Mouse (Mus musculus) heart, embryonic 14.5 days (tissue): Measurements from ENCODE around the gene Mobp. TPM values are rescaled to one million over a fixed set of nuclear protein-coding genes. Genes with fewer than 3 reads are reported as not detected.

Source experiments
- ATAC-seq: fragments of 200-750 bp; cut with Nextera tagmentation; 2 replicates; pipeline ENCODE4 v1.8.0; 2017; ENCODE audit warnings: low read depth, moderate TSS enrichment; ENCODE audit not compliant: insufficient number of reproducible peaks, insufficient read depth, low FRiP score
- H3K27ac ChIP-seq, 2 experiments: fragments of 200-500 bp in 1 of 2; fragments of 300-500 bp in 1 of 2; sonication (generic) in 1 of 2; replicated peaks in 1 of 2; 2 replicates each; pipeline ENCODE4 v1.5.1; 2012 to 2014; ENCODE audit warnings: low read depth in 2 of 2, low read length in 2 of 2, control low read depth in 1 of 2, mild to moderate bottlenecking in 1 of 2, mixed read lengths in 1 of 2; ENCODE audit not compliant: control insufficient read depth in 1 of 2, insufficient read depth in 1 of 2
- H3K27me3 ChIP-seq: fragments of 300-500 bp; sonication (generic); 2 replicates; pipeline ENCODE4 v1.6.1; 2014; ENCODE audit warnings: mild to moderate bottlenecking, low read length, control low read depth; ENCODE audit not compliant: control insufficient read depth, insufficient read depth
- H3K36me3 ChIP-seq: fragments of 300-500 bp; sonication (generic); 2 replicates; pipeline ENCODE4 v1.6.1; 2014; ENCODE audit warnings: mild to moderate bottlenecking, control low read depth, low read length, mixed read lengths; ENCODE audit not compliant: control insufficient read depth, insufficient read depth
- H3K4me1 ChIP-seq, 2 experiments: fragments of 200-500 bp in 1 of 2; fragments of 300-500 bp in 1 of 2; sonication (generic) in 1 of 2; 2 replicates each; pipeline ENCODE4 v1.6.1; 2012 to 2014; ENCODE audit warnings: low read length in 2 of 2, control low read depth in 1 of 2, mixed read lengths in 1 of 2; ENCODE audit not compliant: control insufficient read depth in 2 of 2, insufficient read depth in 2 of 2
- H3K4me2 ChIP-seq: fragments of 300-500 bp; sonication (generic); 2 replicates; pipeline ENCODE4 v1.6.1; 2014; ENCODE audit warnings: mild to moderate bottlenecking, low read length
- H3K4me3 ChIP-seq, 2 experiments: fragments of 200-500 bp in 1 of 2; fragments of 300-500 bp in 1 of 2; sonication (generic) in 1 of 2; 2 replicates each; pipeline ENCODE4 v1.5.1; 2012 to 2014; ENCODE audit warnings: low read length in 2 of 2, mild to moderate bottlenecking in 2 of 2, control low read depth in 1 of 2, low read depth in 1 of 2, moderate library complexity in 1 of 2; ENCODE audit not compliant: control insufficient read depth in 1 of 2, insufficient read depth in 1 of 2
- H3K9ac ChIP-seq: fragments of 300-500 bp; sonication (generic); 2 replicates; pipeline ENCODE4 v1.6.1; 2014; ENCODE audit warnings: mild to moderate bottlenecking, low read length
- H3K9me3 ChIP-seq: fragments of 300-500 bp; sonication (generic); 2 replicates; pipeline ENCODE4 v1.6.1; 2016; ENCODE audit warnings: low read length, control low read depth; ENCODE audit not compliant: control insufficient read depth
- WGBS: fragments of 180-500 bp; shearing (Covaris S2); extraction: QIAGEN DNeasy Blood & Tissue Kit; methylation state at CpG from one replicate; pipeline ENCODE4 v1.1.7; 2014; 5-methylcytosine and 5-hydroxymethylcytosine counted together
- polyA plus RNA-seq: library from polyadenylated mRNA; unstranded; fragments of >200 nt; fragmentation: Nextera tagmentation; extraction: Ambion mirVana; gene quantifications from 2 replicates; pipeline ENCODE4 v1.2.1, GENCODE M21; 2014

Mobp gene
- polyA plus RNA-seq, 1 experiment from 2014 or later: not detected

GRCm38 (mm10) chr9:120200873-120201272 lies 51.4 kb downstream of the Mobp start:
- 35% methylated on average over 4 of the region's 4 CpGs for WGBS
- ATAC-seq: no peak

GRCm38 (mm10) chr9:120201743-120202142 lies 52.2 kb downstream of the Mobp start:
- WGBS: 73% methylated on average over 7 of the region's 7 CpGs
- no peaks in the 10 kb centered on the region for H3K4me1 ChIP-seq
- H3K27me3 ChIP-seq: no peaks in the 10 kb centered on the region
- no peak for ATAC-seq
- H3K9ac ChIP-seq: no peak overlapping the region
- H3K4me2 ChIP-seq: no peak overlapping the region
- H3K27ac ChIP-seq: no peak overlapping the region
- no peak overlapping the region for H3K4me3 ChIP-seq
- no peaks in the 10 kb centered on the region for H3K9me3 ChIP-seq
- no peaks in the 10 kb centered on the region for H3K36me3 ChIP-seq

More at GRCm38 (mm10) chr9:120200873-120201272, 51.4 kb downstream of the Mobp start:
- Histone ChIP-seq H3K4me2 (no peak overlapping the region), H3K9ac (no peak overlapping the region), H3K9me3 (no peaks in the 10 kb centered on the region), H3K4me3 (no peak overlapping the region), H3K4me1 (no peaks in the 10 kb centered on the region), H3K27me3 (no peaks in the 10 kb centered on the region), H3K27ac (no peak overlapping the region), H3K36me3 (no peaks in the 10 kb centered on the region)

GRCm38 (mm10) chr9:120202683-120203082 lies 53.2 kb downstream of the Mobp start:
- no peaks in the 10 kb centered on the region for H3K9me3 ChIP-seq
- ATAC-seq: no peak
- no peak overlapping the region for H3K4me2 ChIP-seq
- no peak overlapping the region for H3K9ac ChIP-seq
- H3K27me3 ChIP-seq: no peaks in the 10 kb centered on the region
- no peaks in the 10 kb centered on the region for H3K4me1 ChIP-seq
- WGBS: 25% methylated on average over 12 of the region's 12 CpGs
- no peak overlapping the region for H3K4me3 ChIP-seq
- H3K27ac ChIP-seq: no peak overlapping the region
- no peaks in the 10 kb centered on the region for H3K36me3 ChIP-seq

GRCm38 (mm10) chr9:120203936-120204335 lies 54.4 kb downstream of the Mobp start:
- Histone ChIP-seq H3K9me3 (no peaks in the 10 kb centered on the region), H3K9ac (no peak overlapping the region), H3K27ac (no peak overlapping the region), H3K4me1 (no peaks in the 10 kb centered on the region), H3K27me3 (no peaks in the 10 kb centered on the region), H3K36me3 (no peaks in the 10 kb centered on the region), H3K4me3 (no peak overlapping the region), H3K4me2 (no peak overlapping the region)
- WGBS: 75% methylated on average over 10 of the region's 10 CpGs
- ATAC-seq: no peak

GRCm38 (mm10) chr9:120206897-120207296 lies 57.4 kb downstream of the Mobp start:
- Histone ChIP-seq H3K27ac (no peak overlapping the region), H3K4me2 (no peak overlapping the region), H3K36me3 (no peaks in the 10 kb centered on the region), H3K9ac (no peak overlapping the region), H3K27me3 (no peaks in the 10 kb centered on the region), H3K4me3 (no peak overlapping the region), H3K9me3 (no peaks in the 10 kb centered on the region), H3K4me1 (no peaks in the 10 kb centered on the region; a peak in 1 of 4 replicates)
- 74% methylated on average over 17 of the region's 17 CpGs for WGBS
- no peak for ATAC-seq

GRCm38 (mm10) chr9:120210068-120210467 lies 60.6 kb downstream of the Mobp start:
- 77% methylated on average over 4 of the region's 4 CpGs for WGBS
- H3K36me3 ChIP-seq: no peaks in the 10 kb centered on the region
- no peak overlapping the region for H3K27ac ChIP-seq
- H3K4me1 ChIP-seq: peaks cover 2 to 8% of the 10 kb centered on the region in 2 experiments; a peak in 3 of 4 replicates
- no peaks in the 10 kb centered on the region for H3K9me3 ChIP-seq
- H3K9ac ChIP-seq: no peak overlapping the region
- H3K27me3 ChIP-seq: no peaks in the 10 kb centered on the region
- ATAC-seq: no peak
- no peak overlapping the region for H3K4me3 ChIP-seq
- no peak overlapping the region for H3K4me2 ChIP-seq

- Histone ChIP-seq H3K4me2 (no peak overlapping the region), H3K4me3 (no peak overlapping the region), H3K9me3 (no peaks in the 10 kb centered on the region), H3K9ac (no peak overlapping the region), H3K27me3 (no peaks in the 10 kb centered on the region), H3K4me1 (peaks cover 6 to 12% of the 10 kb centered on the region in 2 experiments; a peak in 3 of 4 replicates), H3K27ac (no peak overlapping the region; a peak in 1 of 4 replicates), H3K36me3 (no peaks in the 10 kb centered on the region)
- 47% methylated on average over 4 of the region's 4 CpGs for WGBS
- 0 out of 2 replicates have a peak, but pooled peaks have one; percentile 45 for ATAC-seq
Measured at GRCm38 (mm10) chr9:120210865-120211264, 61.4 kb downstream of the Mobp start.

- Histone ChIP-seq H3K36me3 (no peaks in the 10 kb centered on the region), H3K4me2 (no peak overlapping the region), H3K9ac (no peak overlapping the region), H3K4me1 (peaks cover 10 to 12% of the 10 kb centered on the region in 2 experiments; a peak in 3 of 4 replicates), H3K27ac (no peak overlapping the region), H3K4me3 (no peak overlapping the region), H3K9me3 (no peaks in the 10 kb centered on the region), H3K27me3 (no peaks in the 10 kb centered on the region)
- whole genome bisulfite sequencing: 83% methylated on average over 6 of the region's 6 CpGs
- ATAC-seq: no peak
Measured at GRCm38 (mm10) chr9:120212936-120213335, 63.4 kb downstream of the Mobp start.
